Mouse (Mus musculus) embryonic facial prominence, embryonic 12.5 days (tissue): Measurements from ENCODE around the gene Gm15319. TPM values are rescaled to one million over a fixed set of nuclear protein-coding genes. Genes with fewer than 3 reads are reported as not detected.
"Not testable (repeated sequence)": the region's sequence is repeated elsewhere in the genome, so short reads cannot be mapped to it uniquely, and the experiment has no call there.

Experiments used
- ATAC-seq: fragments of 200-750 bp; cut with Nextera tagmentation; 2 replicates; pipeline ENCODE4 v1.8.0; 2017; ENCODE audit not compliant: insufficient number of reproducible peaks, insufficient read depth, low FRiP score, low TSS enrichment
- H3K27ac ChIP-seq: fragments of 300-500 bp; sonication (generic); 2 replicates; pipeline ENCODE4 v1.5.1; 2016; ENCODE audit warnings: mild to moderate bottlenecking
- H3K27me3 ChIP-seq: fragments of 300-500 bp; sonication (generic); 2 replicates; pipeline ENCODE4 v1.6.1; 2016; ENCODE audit warnings: mild to moderate bottlenecking, moderate library complexity
- H3K36me3 ChIP-seq: fragments of 300-500 bp; sonication (generic); 2 replicates; pipeline ENCODE4 v1.6.1; 2016; ENCODE audit warnings: mild to moderate bottlenecking
- H3K4me1 ChIP-seq: fragments of 300-500 bp; sonication (generic); 2 replicates; pipeline ENCODE4 v1.6.1; 2016
- H3K4me2 ChIP-seq: fragments of 300-500 bp; sonication (generic); replicated peaks from 2 replicates; pipeline ENCODE4 v1.6.1; 2016; ENCODE audit warnings: mild to moderate bottlenecking, moderate library complexity
- H3K4me3 ChIP-seq: fragments of 300-500 bp; sonication (generic); 2 replicates; pipeline ENCODE4 v1.5.1; 2016; ENCODE audit warnings: mild to moderate bottlenecking
- H3K9ac ChIP-seq: fragments of 300-500 bp; sonication (generic); 2 replicates; pipeline ENCODE4 v1.6.1; 2016; ENCODE audit warnings: mild to moderate bottlenecking, moderate library complexity
- H3K9me3 ChIP-seq: fragments of 300-500 bp; sonication (generic); 2 replicates; pipeline ENCODE4 v1.6.1; 2016; ENCODE audit warnings: mild to moderate bottlenecking, moderate library complexity
- WGBS: fragments of 180-500 bp; shearing (Covaris S2); methylation state at CpG from one replicate; pipeline ENCODE4 v1.1.7; 2016; 5-methylcytosine and 5-hydroxymethylcytosine counted together
- polyA plus RNA-seq: library from polyadenylated mRNA; unstranded; fragments of >200 nt; fragmentation: Nextera tagmentation; extraction: Ambion mirVana; gene quantifications from 2 replicates; pipeline ENCODE4 v1.2.1, GENCODE M21; 2016

Gene Gm15319
- polyA plus RNA-seq, 1 experiment from 2014 or later: not detected

DNA sequence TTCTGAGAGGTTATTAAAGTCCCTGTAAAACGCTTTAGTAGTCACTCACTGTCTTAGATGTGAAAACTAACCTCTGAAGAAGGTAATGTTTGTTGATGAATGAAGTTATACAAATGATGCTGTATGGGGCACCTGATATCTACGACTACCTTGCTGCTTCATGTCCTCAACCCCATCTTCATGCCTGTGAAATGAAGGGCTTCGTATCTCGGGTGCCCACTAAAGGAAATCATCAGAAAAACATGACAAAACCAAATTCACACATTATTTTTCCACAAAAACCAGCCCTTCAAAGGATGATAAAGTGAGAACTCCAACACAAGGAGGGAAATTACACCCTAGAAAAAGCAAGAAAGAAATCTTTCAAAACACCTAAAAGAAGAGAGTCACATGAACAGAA, 68.2 kb downstream of the Gm15319 start:
- not testable (repeated sequence) for H3K4me2 ChIP-seq, H3K36me3 ChIP-seq, ATAC-seq, H3K4me1 ChIP-seq, H3K4me3 ChIP-seq, H3K27ac ChIP-seq, H3K27me3 ChIP-seq, H3K9me3 ChIP-seq, H3K9ac ChIP-seq
- 93% methylated on average over 4 of the region's 4 CpGs for WGBS

DNA sequence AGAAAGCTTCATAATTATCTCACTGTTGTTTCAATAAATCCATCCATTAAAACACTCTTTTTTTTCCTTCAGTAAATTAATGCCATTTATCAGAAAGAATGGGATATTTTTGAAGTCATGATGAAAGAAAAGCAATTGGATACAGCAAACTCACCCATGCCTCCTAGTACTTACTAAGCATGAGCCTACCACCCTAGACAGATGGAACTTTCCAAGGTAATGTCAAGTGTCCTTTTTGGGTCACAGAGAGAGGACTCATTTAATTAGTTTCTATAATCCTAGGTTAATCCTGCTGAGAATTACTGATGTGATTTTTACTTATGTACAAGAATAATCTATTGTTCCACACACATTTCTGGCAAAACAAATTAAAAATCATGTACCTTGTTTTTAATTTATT, 69.0 kb downstream of the Gm15319 start:
- H3K4me2 ChIP-seq, H3K4me1 ChIP-seq, H3K36me3 ChIP-seq, H3K27me3 ChIP-seq, ATAC-seq, H3K9me3 ChIP-seq, H3K27ac ChIP-seq, H3K9ac ChIP-seq, H3K4me3 ChIP-seq: not testable (repeated sequence)

DNA sequence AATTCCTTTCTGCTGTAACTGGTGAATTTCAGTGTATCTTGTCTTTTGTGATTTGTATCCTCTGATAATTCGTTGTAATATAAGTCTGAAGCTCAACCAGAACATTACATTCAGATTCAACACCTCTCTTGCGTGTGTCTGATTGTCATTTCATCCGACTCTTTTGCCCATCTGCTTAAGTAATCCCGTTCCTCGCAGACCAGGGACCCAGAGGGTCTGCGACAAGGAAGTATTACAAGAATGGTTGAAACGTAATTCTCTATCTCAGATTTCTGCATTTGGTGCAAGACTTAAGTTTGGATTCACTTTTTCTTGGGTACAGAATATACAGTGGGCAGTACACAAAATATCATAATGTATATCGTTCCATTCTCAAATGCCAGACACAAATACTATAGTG, 73.0 kb downstream of the Gm15319 start:
- H3K27ac ChIP-seq, H3K36me3 ChIP-seq, H3K4me2 ChIP-seq, H3K9me3 ChIP-seq, H3K9ac ChIP-seq, H3K4me1 ChIP-seq, H3K27me3 ChIP-seq, H3K4me3 ChIP-seq, ATAC-seq: not testable (repeated sequence)
- 86% methylated on average over 5 of the region's 8 CpGs for WGBS

DNA sequence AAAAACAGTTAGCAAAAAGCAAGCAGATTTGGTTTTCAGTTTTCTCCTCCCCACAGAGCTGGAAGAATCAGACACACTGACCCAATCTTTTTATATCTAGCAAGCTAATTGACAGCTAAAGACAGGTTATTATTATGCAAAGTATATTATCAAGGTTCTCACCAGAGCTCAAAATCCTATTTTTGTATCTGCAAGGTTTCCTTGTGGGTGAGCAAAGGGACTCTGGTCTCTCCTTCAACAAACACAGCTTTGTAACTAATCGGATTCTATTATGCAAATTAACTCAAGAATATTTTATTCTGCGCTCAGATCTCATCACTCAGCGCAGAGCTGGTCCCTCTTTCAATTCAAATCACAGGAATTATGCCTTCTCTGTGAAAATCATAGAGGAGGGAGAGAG, 74.1 kb downstream of the Gm15319 start:
- not testable (repeated sequence) for H3K4me1 ChIP-seq, H3K4me2 ChIP-seq, H3K9me3 ChIP-seq, H3K27me3 ChIP-seq, H3K4me3 ChIP-seq, H3K27ac ChIP-seq, H3K9ac ChIP-seq, ATAC-seq, H3K36me3 ChIP-seq
- WGBS: 93% methylated on average over 2 of the region's 3 CpGs

DNA sequence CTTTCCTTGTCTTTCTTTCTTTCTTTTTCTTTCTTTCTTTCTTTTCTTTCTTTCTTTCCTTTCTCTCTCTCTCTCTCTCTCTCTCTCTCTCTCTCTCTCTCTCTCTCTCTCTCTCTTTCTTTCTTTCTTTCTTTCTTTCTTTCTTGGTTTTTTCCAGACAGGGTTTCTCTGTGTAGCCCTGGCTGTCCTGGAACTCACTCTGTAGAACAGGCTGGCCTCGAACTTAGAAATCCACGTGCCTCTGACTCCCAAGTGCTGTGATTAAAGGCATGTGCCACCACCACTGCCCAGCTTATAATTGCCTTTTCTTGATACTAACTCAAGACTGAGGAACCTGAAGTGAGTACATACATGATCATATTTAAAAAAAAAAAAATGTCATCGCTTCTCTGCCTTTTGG, 75.3 kb downstream of the Gm15319 start:
- 90% methylated on average over 3 of the region's 3 CpGs for WGBS
- not testable (repeated sequence) for ATAC-seq

More for the DNA sequence above, 75.3 kb downstream of the Gm15319 start:
- H3K9me3 ChIP-seq, H3K27ac ChIP-seq, H3K36me3 ChIP-seq, H3K4me3 ChIP-seq, H3K9ac ChIP-seq, H3K4me2 ChIP-seq, H3K4me1 ChIP-seq, H3K27me3 ChIP-seq: not testable (repeated sequence)
